Mouse (Mus musculus) liver, embryonic 16.5 days (tissue): ENCODE data around the gene Sardh. TPM values are rescaled to one million over a fixed set of nuclear protein-coding genes. Genes with fewer than 3 reads are reported as not detected.
A peak's percentile ranks its signal among the peaks of the same experiment; 100 is the strongest.

ENCODE experiments used
- ATAC-seq: fragments of 200-750 bp; cut with Nextera tagmentation; 2 replicates; pipeline ENCODE4 v1.8.0; 2017; ENCODE audit warnings: low read depth, mild to moderate bottlenecking, moderate number of reproducible peaks, moderate library complexity
- H3K27ac ChIP-seq: fragments of 300-500 bp; sonication (generic); 2 replicates; pipeline ENCODE4 v1.5.1; 2014; ENCODE audit warnings: mild to moderate bottlenecking, low read length
- H3K27me3 ChIP-seq: fragments of 300-500 bp; sonication (generic); 2 replicates; pipeline ENCODE4 v1.6.1; 2014; ENCODE audit warnings: low read depth, low read length, mixed read lengths; ENCODE audit not compliant: control insufficient read depth, insufficient read depth
- H3K36me3 ChIP-seq: fragments of 300-500 bp; sonication (generic); 2 replicates; pipeline ENCODE4 v1.6.1; 2014; ENCODE audit warnings: mild to moderate bottlenecking; ENCODE audit not compliant: control insufficient read depth, insufficient read depth
- H3K4me1 ChIP-seq: fragments of 300-500 bp; sonication (generic); 2 replicates; pipeline ENCODE4 v1.6.1; 2014; ENCODE audit warnings: low read depth, low read length, mixed read lengths; ENCODE audit not compliant: control insufficient read depth
- H3K4me2 ChIP-seq: fragments of 300-500 bp; sonication (generic); 2 replicates; pipeline ENCODE4 v1.6.1; 2014; ENCODE audit warnings: low read depth, low read length, mixed read lengths
- H3K4me3 ChIP-seq: fragments of 300-500 bp; sonication (generic); 2 replicates; pipeline ENCODE4 v1.5.1; 2014; ENCODE audit warnings: low read depth, mild to moderate bottlenecking, low read length
- H3K9ac ChIP-seq: fragments of 300-500 bp; sonication (generic); 2 replicates; pipeline ENCODE4 v1.6.1; 2014; ENCODE audit warnings: low read depth, low read length
- H3K9me3 ChIP-seq: fragments of 300-500 bp; sonication (generic); replicated peaks from 2 replicates; pipeline ENCODE4 v1.6.1; 2016; ENCODE audit warnings: low read length; ENCODE audit not compliant: control insufficient read depth
- WGBS: fragments of 180-500 bp; shearing (Covaris S2); extraction: QIAGEN DNeasy Blood & Tissue Kit; methylation state at CpG from one replicate; pipeline ENCODE4 v1.1.7; 2014; ENCODE audit not compliant: insufficient replicate concordance; 5-methylcytosine and 5-hydroxymethylcytosine counted together
- polyA plus RNA-seq: library from polyadenylated mRNA; unstranded; fragments of >200 nt; fragmentation: Nextera tagmentation; extraction: Ambion mirVana; gene quantifications from 2 replicates; pipeline ENCODE4 v1.2.1, GENCODE M21; 2015

Gene Sardh
- polyA plus RNA-seq, 1 experiment from 2014 or later: 78.4 TPM

DNA sequence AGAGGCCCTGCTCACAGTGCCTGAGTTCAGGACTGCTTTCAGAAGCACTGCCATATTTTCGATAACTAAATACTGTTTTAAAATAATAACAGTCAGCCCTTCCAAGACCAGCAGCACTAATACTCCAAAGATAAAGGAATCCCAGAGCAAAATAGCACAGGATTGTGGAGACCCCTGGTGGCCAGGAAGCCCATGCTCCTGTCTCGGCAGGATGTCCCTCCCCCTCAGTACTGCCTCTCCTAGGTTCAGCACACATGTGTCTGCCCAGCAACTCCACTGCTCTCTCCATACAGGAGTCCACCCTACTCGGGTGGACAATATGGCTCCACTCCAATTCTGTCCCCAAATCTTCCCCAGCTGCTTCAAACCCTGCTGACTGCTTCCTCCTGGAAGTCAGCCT lies 12.4 kb downstream of the Sardh start:
- 19% methylated on average over 3 of the region's 3 CpGs for WGBS
- no peak overlapping the region for H3K4me2 ChIP-seq
- H3K4me3 ChIP-seq: no peak overlapping the region
- H3K27ac ChIP-seq: no peak overlapping the region
- no peak for ATAC-seq
- H3K9ac ChIP-seq: no peak overlapping the region
- no peaks in the 10 kb centered on the region for H3K27me3 ChIP-seq
- H3K36me3 ChIP-seq: peaks cover 2% of the 10 kb centered on the region; the same call in 1 of the 2 replicates
- H3K4me1 ChIP-seq: no peaks in the 10 kb centered on the region; the same call in 1 of the 2 replicates
- H3K9me3 ChIP-seq: no peaks in the 10 kb centered on the region

DNA sequence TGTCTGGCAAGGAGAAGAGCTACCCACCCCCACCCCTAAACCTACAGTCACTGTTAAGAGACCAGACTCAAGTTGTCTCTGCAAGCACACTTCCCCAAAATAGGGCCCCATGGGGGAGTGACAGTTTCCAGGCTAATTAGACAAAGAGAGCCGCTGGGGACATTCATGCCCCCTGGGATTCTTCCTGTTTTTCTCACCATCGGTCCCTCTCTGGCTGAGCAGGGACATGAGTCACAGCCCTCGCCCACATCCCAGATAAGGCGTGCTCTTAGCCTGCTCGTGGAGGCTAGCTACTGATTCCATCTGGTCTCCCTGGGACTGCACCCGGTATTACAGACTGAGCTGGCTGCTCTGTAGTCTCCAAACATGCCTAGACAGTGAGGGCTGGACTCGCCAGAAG lies 15.8 kb downstream of the Sardh start:
- Histone ChIP-seq H3K4me1 (no peaks in the 10 kb centered on the region; the same call in 1 of the 2 replicates), H3K9ac (no peak overlapping the region), H3K27me3 (no peaks in the 10 kb centered on the region), H3K4me3 (no peak overlapping the region), H3K4me2 (no peak overlapping the region), H3K9me3 (no peaks in the 10 kb centered on the region), H3K36me3 (no peaks in the 10 kb centered on the region), H3K27ac (no peak overlapping the region)
- 11% methylated on average over 7 of the region's 7 CpGs for WGBS
- ATAC-seq: peak; percentile 36

- Histone ChIP-seq H3K9me3 (no peaks in the 10 kb centered on the region), H3K27ac (no peak overlapping the region), H3K9ac (no peak overlapping the region), H3K36me3 (no peaks in the 10 kb centered on the region), H3K4me2 (no peak overlapping the region), H3K27me3 (no peaks in the 10 kb centered on the region), H3K4me3 (no peak overlapping the region), H3K4me1 (no peaks in the 10 kb centered on the region; the same call in 1 of the 2 replicates)
- 67% methylated on average over 2 of the region's 2 CpGs for WGBS
- no peak for ATAC-seq
Measured at GRCm38 (mm10) chr2:27229481-27230105, 18.5 kb downstream of the Sardh start.

- Histone ChIP-seq H3K36me3 (no peaks in the 10 kb centered on the region), H3K4me3 (no peak overlapping the region), H3K9ac (no peak overlapping the region), H3K27me3 (no peaks in the 10 kb centered on the region), H3K4me1 (no peaks in the 10 kb centered on the region; the same call in 1 of the 2 replicates), H3K9me3 (no peaks in the 10 kb centered on the region), H3K4me2 (no peak overlapping the region), H3K27ac (no peak overlapping the region)
- WGBS: 53% methylated on average over 5 of the region's 5 CpGs
- no peak for ATAC-seq
Measured at GRCm38 (mm10) chr2:27228809-27229480, 19.2 kb downstream of the Sardh start.

GRCm38 (mm10) chr2:27226572-27226971 lies 21.6 kb downstream of the Sardh start:
- ATAC-seq: no peak
- H3K27me3 ChIP-seq: no peaks in the 10 kb centered on the region
- H3K36me3 ChIP-seq: no peaks in the 10 kb centered on the region
- no peak overlapping the region for H3K4me3 ChIP-seq
- WGBS: 73% methylated on average over 7 of the region's 7 CpGs
- H3K9ac ChIP-seq: no peak overlapping the region
- no peak overlapping the region for H3K4me2 ChIP-seq
- H3K27ac ChIP-seq: no peak overlapping the region
- no peaks in the 10 kb centered on the region for H3K9me3 ChIP-seq
- H3K4me1 ChIP-seq: no peaks in the 10 kb centered on the region

- no peaks in the 10 kb centered on the region for H3K36me3 ChIP-seq
- no peaks in the 10 kb centered on the region for H3K9me3 ChIP-seq
- no peaks in the 10 kb centered on the region for H3K4me1 ChIP-seq
- no peak overlapping the region for H3K4me2 ChIP-seq
- no peak overlapping the region for H3K27ac ChIP-seq
- 67% methylated on average over 7 of the region's 7 CpGs for WGBS
- ATAC-seq: no peak
- H3K27me3 ChIP-seq: no peaks in the 10 kb centered on the region
- no peak overlapping the region for H3K9ac ChIP-seq
- no peak overlapping the region for H3K4me3 ChIP-seq
Measured at GRCm38 (mm10) chr2:27223012-27223421, 25.1 kb downstream of the Sardh start.

GRCm38 (mm10) chr2:27218569-27218968 lies 29.6 kb downstream of the Sardh start:
- H3K9me3 ChIP-seq: no peaks in the 10 kb centered on the region
- no peaks in the 10 kb centered on the region for H3K27me3 ChIP-seq
- no peak overlapping the region for H3K4me2 ChIP-seq
- no peak overlapping the region for H3K4me3 ChIP-seq
- WGBS: 74% methylated on average over 8 of the region's 8 CpGs
- no peak overlapping the region for H3K9ac ChIP-seq
- H3K4me1 ChIP-seq: no peaks in the 10 kb centered on the region; the same call in 1 of the 2 replicates
- H3K36me3 ChIP-seq: no peaks in the 10 kb centered on the region
- H3K27ac ChIP-seq: no peak overlapping the region
- ATAC-seq: no peak

DNA sequence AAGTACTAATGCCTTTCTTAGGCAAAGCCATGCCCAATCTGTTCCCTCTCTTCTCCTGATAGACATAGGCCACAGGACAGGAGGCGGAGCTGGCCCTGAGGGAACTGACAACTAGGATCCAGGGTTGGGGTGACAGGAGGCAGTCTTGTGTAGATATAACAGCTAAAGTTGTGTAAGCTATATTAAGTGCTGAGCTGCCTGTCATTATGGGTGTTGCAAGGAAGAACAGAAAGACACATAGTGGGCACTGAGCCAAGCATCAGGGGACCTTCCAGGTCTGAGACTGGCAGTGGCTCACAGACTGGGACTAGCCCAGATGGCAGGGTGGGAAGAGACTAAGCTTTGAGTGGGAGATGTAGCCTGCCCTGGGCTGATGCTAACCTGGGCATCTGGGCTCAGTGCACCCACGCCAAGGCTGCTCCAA lies 30.0 kb downstream of the Sardh start:
- no peaks in the 10 kb centered on the region for H3K9me3 ChIP-seq
- 47% methylated on average over 2 of the region's 2 CpGs for WGBS
- H3K4me1 ChIP-seq: no peaks in the 10 kb centered on the region; the same call in 1 of the 2 replicates
- no peak overlapping the region for H3K27ac ChIP-seq
- no peak for ATAC-seq
- no peak overlapping the region for H3K4me3 ChIP-seq
- H3K9ac ChIP-seq: no peak overlapping the region
- H3K27me3 ChIP-seq: no peaks in the 10 kb centered on the region
- no peak overlapping the region for H3K4me2 ChIP-seq
- H3K36me3 ChIP-seq: no peaks in the 10 kb centered on the region

DNA sequence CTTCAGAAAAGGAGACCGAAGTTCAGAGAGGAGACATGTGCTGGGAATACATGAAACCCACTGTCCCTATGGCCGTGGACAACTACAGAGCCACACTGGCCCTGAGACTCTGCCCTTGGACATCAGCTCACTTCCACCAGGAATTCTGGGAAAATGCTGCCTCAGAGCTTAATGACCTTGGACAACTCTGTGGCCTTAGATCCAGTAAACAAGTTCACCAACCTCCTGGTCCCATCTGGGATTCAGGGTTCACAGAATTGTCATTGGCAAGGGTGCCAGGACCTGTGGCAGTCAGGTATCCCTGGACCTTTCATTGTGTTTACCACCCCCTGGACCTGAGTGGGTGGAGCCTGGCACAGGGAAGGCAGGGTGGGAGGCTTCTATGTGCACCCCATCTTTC lies 32.6 kb downstream of the Sardh start:
- H3K9ac ChIP-seq: no peak overlapping the region
- no peaks in the 10 kb centered on the region for H3K27me3 ChIP-seq
- no peak for ATAC-seq
- no peaks in the 10 kb centered on the region; the same call in 1 of the 2 replicates for H3K4me1 ChIP-seq
- no peaks in the 10 kb centered on the region for H3K9me3 ChIP-seq
- H3K27ac ChIP-seq: no peak overlapping the region
- 48% methylated on average over 2 of the region's 2 CpGs for WGBS
- H3K4me2 ChIP-seq: no peak overlapping the region
- no peak overlapping the region for H3K4me3 ChIP-seq
- H3K36me3 ChIP-seq: no peaks in the 10 kb centered on the region
